Mouse (Mus musculus): ENCODE measurements around the gene Epb41l5.

The Epb41l5 gene

GRCm38 (mm10) chr1:119498536-119499231, 150.1 kb downstream of the Epb41l5 start:
- DNase-seq, result no peak

- DNase-seq, result no peak
These were observed 151.3 kb downstream of the Epb41l5 start for GRCm38 (mm10) chr1:119497346-119498004.

- peak; percentile 90 for DNase-seq
These were observed 153.4 kb downstream of the Epb41l5 start for GRCm38 (mm10) chr1:119495396-119495775.

All from cerebellum, adult 9-10 months (tissue).